Mouse (Mus musculus) forebrain, embryonic 14.5 days (tissue): ENCODE results near the gene Gpha2. TPM values are rescaled to one million over a fixed set of nuclear protein-coding genes. Genes with fewer than 3 reads are reported as not detected.

Source experiments
- ATAC-seq: fragments of 200-750 bp; cut with Nextera tagmentation; 2 replicates; pipeline ENCODE4 v1.8.0; 2017; ENCODE audit warnings: mild to moderate bottlenecking, moderate library complexity
- DNase-seq: peaks from one replicate; pipeline ENCODE4 v3.0.0-alpha.2; 2015; ENCODE audit warnings: low spot score
- H3K27ac ChIP-seq: fragments of 300-500 bp; sonication (generic); 2 replicates; pipeline ENCODE4 v1.5.1; 2014; ENCODE audit warnings: low read depth, mild to moderate bottlenecking, control low read depth, low read length, moderate library complexity
- H3K27me3 ChIP-seq: fragments of 300-500 bp; sonication (generic); replicated peaks from 2 replicates; pipeline ENCODE4 v1.6.1; 2014; ENCODE audit warnings: low read length, control low read depth, mixed read lengths; ENCODE audit not compliant: control insufficient read depth, insufficient read depth
- H3K36me3 ChIP-seq: fragments of 300-500 bp; sonication (generic); 2 replicates; pipeline ENCODE4 v1.6.1; 2014; ENCODE audit warnings: low read length, control low read depth; ENCODE audit not compliant: control insufficient read depth, insufficient read depth
- H3K4me1 ChIP-seq: fragments of 300-500 bp; sonication (generic); 2 replicates; pipeline ENCODE4 v1.6.1; 2014; ENCODE audit warnings: antibody characterized with exemption, low read length, control low read depth; ENCODE audit not compliant: control insufficient read depth, insufficient read depth
- H3K4me2 ChIP-seq: fragments of 300-500 bp; sonication (generic); 2 replicates; pipeline ENCODE4 v1.6.1; 2014; ENCODE audit warnings: mild to moderate bottlenecking, control low read depth, low read length
- H3K4me3 ChIP-seq: fragments of 300-500 bp; sonication (generic); 2 replicates; pipeline ENCODE4 v1.5.1; 2014; ENCODE audit warnings: low read depth, low read length, control low read depth
- H3K9ac ChIP-seq: fragments of 300-500 bp; sonication (generic); 2 replicates; pipeline ENCODE4 v1.6.1; 2014; ENCODE audit warnings: mild to moderate bottlenecking, low read length, control low read depth, moderate library complexity
- H3K9me3 ChIP-seq: fragments of 300-500 bp; sonication (generic); replicated peaks from 2 replicates; pipeline ENCODE4 v1.6.1; 2016; ENCODE audit warnings: low read length, control low read depth, mixed read lengths; ENCODE audit not compliant: control insufficient read depth
- WGBS: fragments of 180-500 bp; shearing (Covaris S2); extraction: QIAGEN DNeasy Blood & Tissue Kit; methylation state at CpG from one replicate; pipeline ENCODE4 v1.1.7; 2014; 5-methylcytosine and 5-hydroxymethylcytosine counted together
- polyA plus RNA-seq: library from polyadenylated mRNA; unstranded; fragments of >200 nt; fragmentation: Nextera tagmentation; extraction: Ambion mirVana; gene quantifications from 2 replicates; pipeline ENCODE4 v1.2.1, GENCODE M21; 2014

Gene Gpha2
- polyA plus RNA-seq, 1 experiment from 2014 or later: not detected

- Histone ChIP-seq H3K9ac (no peak overlapping the region), H3K36me3 (peaks cover 11% of the 10 kb centered on the region), H3K9me3 (no peaks in the 10 kb centered on the region), H3K4me2 (no peak overlapping the region), H3K4me3 (no peak overlapping the region), H3K27ac (no peak overlapping the region), H3K4me1 (peaks cover 9% of the 10 kb centered on the region; the same call in 1 of the 2 replicates), H3K27me3 (no peaks in the 10 kb centered on the region)
- ATAC-seq (no peak), DNase-seq (no peak)
- 69% methylated on average over 7 of the region's 7 CpGs for WGBS
These were observed 10.7 kb downstream of the Gpha2 start for GRCm38 (mm10) chr19:6236842-6237241.

GRCm38 (mm10) chr19:6238740-6239139, 12.6 kb downstream of the Gpha2 start:
- Histone ChIP-seq H3K4me2 (no peak overlapping the region), H3K4me3 (no peak overlapping the region), H3K27me3 (no peaks in the 10 kb centered on the region), H3K36me3 (no peaks in the 10 kb centered on the region), H3K4me1 (peaks cover 16% of the 10 kb centered on the region), H3K27ac (no peak overlapping the region), H3K9me3 (no peaks in the 10 kb centered on the region), H3K9ac (no peak overlapping the region)
- DNase-seq (no peak), ATAC-seq (no peak)

GRCm38 (mm10) chr19:6240136-6240535, 14.0 kb downstream of the Gpha2 start:
- WGBS: 72% methylated on average over 1 of the region's 1 CpGs
- Histone ChIP-seq H3K27ac (no peak overlapping the region), H3K4me1 (peaks cover 10% of the 10 kb centered on the region), H3K4me2 (no peak overlapping the region), H3K9ac (no peak overlapping the region), H3K27me3 (no peaks in the 10 kb centered on the region), H3K36me3 (no peaks in the 10 kb centered on the region), H3K4me3 (no peak overlapping the region), H3K9me3 (no peaks in the 10 kb centered on the region)
- no peak for DNase-seq
- no peak for ATAC-seq

GRCm38 (mm10) chr19:6240725-6241124, 14.5 kb downstream of the Gpha2 start:
- Histone ChIP-seq H3K9me3 (no peaks in the 10 kb centered on the region), H3K27me3 (no peaks in the 10 kb centered on the region), H3K36me3 (peaks cover under 1% of the 10 kb centered on the region; the same call in 1 of the 2 replicates), H3K4me3 (peak overlapping the region; percentile 87; the same call in 1 of the 2 replicates), H3K4me2 (peak overlapping the region; percentile 88; the same call in 1 of the 2 replicates), H3K9ac (no peak overlapping the region), H3K4me1 (peaks cover 10% of the 10 kb centered on the region), H3K27ac (no peak overlapping the region)
- no peak for ATAC-seq
- DNase-seq: no peak
- WGBS: 37% methylated on average over 5 of the region's 5 CpGs

- ATAC-seq: peak; percentile 94
- under 1% methylated on average over 55 of the region's 55 CpGs for WGBS
These were observed 15.3 kb downstream of the Gpha2 start, which contains the start of gene Atg2a for GRCm38 (mm10) chr19:6241274-6242107. Gene Atg2a, plus strand, starts transcription at chr19:6241668.

GRCm38 (mm10) chr19:6242281-6242680, 16.1 kb downstream of the Gpha2 start:
- peak overlapping the region; percentile 89 for H3K9ac ChIP-seq
- no peaks in the 10 kb centered on the region for H3K27me3 ChIP-seq
- DNase-seq (peak; percentile 13), ATAC-seq (no peak)
- 1% methylated on average over 4 of the region's 4 CpGs for WGBS
- H3K4me3 ChIP-seq: peak overlapping the region; percentile 87
- H3K9me3 ChIP-seq: no peaks in the 10 kb centered on the region
- H3K27ac ChIP-seq: no peak overlapping the region
- peaks cover 14% of the 10 kb centered on the region for H3K36me3 ChIP-seq
- peaks cover 7% of the 10 kb centered on the region for H3K4me1 ChIP-seq
- H3K4me2 ChIP-seq: peak overlapping the region; percentile 88

More at GRCm38 (mm10) chr19:6241274-6242107, 15.3 kb downstream of the Gpha2 start, which contains the start of gene Atg2a:
- no peaks in the 10 kb centered on the region for H3K9me3 ChIP-seq
- peaks cover 8% of the 10 kb centered on the region for H3K36me3 ChIP-seq
- peak; percentile 100 for DNase-seq
- H3K27ac ChIP-seq: peak within 1 kb of the TSS; percentile 65; the same call in 1 of the 2 replicates
- peak within 1 kb of the TSS; percentile 87 for H3K4me3 ChIP-seq
- H3K4me1 ChIP-seq: peaks cover 7% of the 10 kb centered on the region
- peak within 1 kb of the TSS; percentile 88 for H3K4me2 ChIP-seq
- peak within 1 kb of the TSS; percentile 89 for H3K9ac ChIP-seq
- H3K27me3 ChIP-seq: no peaks in the 10 kb centered on the region

GRCm38 (mm10) chr19:6243226-6243625, 17.0 kb downstream of the Gpha2 start:
- Histone ChIP-seq H3K4me3 (no peak overlapping the region), H3K27ac (no peak overlapping the region), H3K9ac (0 out of 2 replicates have a peak overlapping the region, but pooled peaks have one; percentile 21), H3K9me3 (no peaks in the 10 kb centered on the region), H3K4me2 (peak overlapping the region; percentile 88; the same call in 1 of the 2 replicates), H3K4me1 (peaks cover 7% of the 10 kb centered on the region), H3K36me3 (peaks cover 23% of the 10 kb centered on the region), H3K27me3 (no peaks in the 10 kb centered on the region)
- ATAC-seq (no peak), DNase-seq (no peak)
- 81% methylated on average over 5 of the region's 5 CpGs for WGBS

GRCm38 (mm10) chr19:6245806-6246205, 19.6 kb downstream of the Gpha2 start:
- 65% methylated on average over 1 of the region's 1 CpGs for WGBS
- ATAC-seq: no peak
- H3K9me3 ChIP-seq: no peaks in the 10 kb centered on the region
- H3K36me3 ChIP-seq: peaks cover 37% of the 10 kb centered on the region
- no peak for DNase-seq
- no peak overlapping the region for H3K9ac ChIP-seq
- no peak overlapping the region for H3K27ac ChIP-seq
- no peaks in the 10 kb centered on the region for H3K27me3 ChIP-seq
- H3K4me1 ChIP-seq: peaks cover 7% of the 10 kb centered on the region
- H3K4me3 ChIP-seq: no peak overlapping the region
- no peak overlapping the region for H3K4me2 ChIP-seq
